Mouse (Mus musculus): ENCODE results near the gene Clasrp. TPM values are rescaled to one million over a fixed set of nuclear protein-coding genes. Genes with fewer than 3 reads are reported as not detected.

Clasrp gene
- total and polyA plus RNA-seq, 2 experiments from 2014 or later: 74.7 to 97.4 TPM

DNA sequence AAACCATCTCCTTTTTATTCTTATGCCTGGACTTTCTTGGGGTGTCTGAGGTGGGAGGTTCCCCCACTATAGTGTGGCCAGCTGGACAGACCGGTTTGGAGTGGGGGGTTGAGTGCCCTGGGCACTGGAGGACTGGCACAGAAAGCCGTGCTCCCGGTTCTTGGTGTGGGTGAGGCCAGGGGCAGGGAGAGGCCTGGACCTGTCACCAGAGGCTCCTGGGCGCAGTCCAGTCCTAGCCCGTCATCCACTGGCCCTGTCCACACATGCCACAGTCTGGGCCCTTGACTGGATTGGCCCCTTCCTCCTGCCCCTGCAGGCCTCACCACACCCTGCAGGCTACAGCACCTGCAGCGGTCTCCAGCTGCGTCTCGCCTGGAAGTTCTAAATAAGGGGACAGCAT, 23.7 kb downstream of the Clasrp start:
- Histone ChIP-seq H3K4me2 (ENCODE audit: low read depth, low read length, poor library complexity, severe bottlenecking) (no peak overlapping the region), H3K4me3 (ENCODE audit: low read depth, low read length) (no peak overlapping the region), H3K9me3 (ENCODE audit: low read length) (no peaks in the 10 kb centered on the region), H3K9ac (replicated peaks; ENCODE audit: low read length, poor library complexity, severe bottlenecking) (no peak overlapping the region), H3K36me3 (ENCODE audit: insufficient read depth, low read length) (peaks cover 50% of the 10 kb centered on the region), H3K4me1 (ENCODE audit: insufficient read depth, low read length) (peaks cover 7% of the 10 kb centered on the region; the same call in 1 of the 2 replicates), H3K27ac (ENCODE audit: low read depth, low read length) (no peak overlapping the region), H3K27me3 (ENCODE audit: insufficient read depth, low read length) (peaks cover 31% of the 10 kb centered on the region)
- 87% methylated on average over 8 of the region's 8 CpGs for WGBS
- ATAC-seq (ENCODE audit: low FRiP score) (no peak), DNase-seq (ENCODE audit: low spot score) (no peak)
- TF ChIP-seq CTCF (IDR thresholded peaks at IDR 0.05): no peak

DNA sequence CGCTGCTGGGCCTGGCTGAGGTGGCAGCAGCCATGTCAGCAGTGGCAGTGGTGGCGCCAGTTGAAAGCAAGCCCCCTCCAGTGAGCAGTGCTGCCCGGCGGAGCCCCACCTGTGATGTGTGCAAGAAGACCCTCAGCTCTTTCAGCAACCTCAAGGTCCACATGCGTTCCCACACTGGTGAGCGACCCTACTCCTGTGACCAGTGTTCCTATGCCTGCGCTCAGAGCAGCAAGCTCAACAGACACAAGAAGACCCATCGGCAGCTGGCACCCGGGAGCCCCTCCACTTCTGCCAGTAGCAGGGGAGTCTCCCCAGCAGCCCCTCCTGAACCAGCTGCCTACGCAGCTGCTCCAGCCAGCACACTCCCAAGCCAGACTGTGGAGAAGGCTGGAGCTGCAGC, 24.5 kb downstream of the Clasrp start:
- Histone ChIP-seq H3K4me1 (ENCODE audit: insufficient read depth, low read length) (peaks cover 7% of the 10 kb centered on the region; the same call in 1 of the 2 replicates), H3K27ac (ENCODE audit: low read depth, low read length) (no peak overlapping the region), H3K36me3 (ENCODE audit: insufficient read depth, low read length) (peaks cover 43% of the 10 kb centered on the region), H3K4me2 (ENCODE audit: low read depth, low read length, poor library complexity, severe bottlenecking) (no peak overlapping the region), H3K9ac (replicated peaks; ENCODE audit: low read length, poor library complexity, severe bottlenecking) (no peak overlapping the region), H3K9me3 (ENCODE audit: low read length) (no peaks in the 10 kb centered on the region), H3K27me3 (ENCODE audit: insufficient read depth, low read length) (peaks cover 31% of the 10 kb centered on the region), H3K4me3 (ENCODE audit: low read depth, low read length) (no peak overlapping the region)
- WGBS: 86% methylated on average over 10 of the region's 10 CpGs
- no peak for TF ChIP-seq CTCF (IDR thresholded peaks at IDR 0.05)
- no peak for DNase-seq (ENCODE audit: low spot score)
- ATAC-seq (ENCODE audit: low FRiP score): no peak

DNA sequence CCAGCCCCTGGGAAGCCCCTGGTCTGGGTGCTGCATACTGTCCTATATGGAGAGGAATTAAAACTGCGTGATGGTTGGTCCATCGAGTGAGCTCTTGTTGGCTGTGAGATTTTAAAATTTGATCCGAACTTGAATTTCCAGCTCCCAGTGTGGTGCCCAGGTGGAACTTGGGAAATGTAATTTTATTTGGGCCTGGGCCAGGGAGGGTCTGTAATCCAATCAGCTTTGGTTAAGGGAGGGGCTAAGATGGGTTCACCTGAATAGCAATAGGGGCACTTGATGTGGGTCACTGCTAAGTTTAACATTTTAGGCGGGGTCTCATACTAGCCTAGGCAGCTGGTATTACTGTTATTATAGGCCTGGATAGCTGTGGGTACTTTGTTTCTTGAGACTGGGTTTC, 25.9 kb downstream of the Clasrp start:
- 67% methylated on average over 4 of the region's 4 CpGs for WGBS
- Histone ChIP-seq H3K4me2 (ENCODE audit: low read depth, low read length, poor library complexity, severe bottlenecking) (no peak overlapping the region), H3K36me3 (ENCODE audit: insufficient read depth, low read length) (peaks cover 30% of the 10 kb centered on the region), H3K27ac (ENCODE audit: low read depth, low read length) (no peak overlapping the region), H3K4me3 (ENCODE audit: low read depth, low read length) (no peak overlapping the region), H3K27me3 (ENCODE audit: insufficient read depth, low read length) (peaks cover 31% of the 10 kb centered on the region), H3K4me1 (ENCODE audit: insufficient read depth, low read length) (peaks cover 7% of the 10 kb centered on the region; the same call in 1 of the 2 replicates), H3K9ac (replicated peaks; ENCODE audit: low read length, poor library complexity, severe bottlenecking) (no peak overlapping the region), H3K9me3 (ENCODE audit: low read length) (no peaks in the 10 kb centered on the region)
- DNase-seq (ENCODE audit: low spot score): no peak
- no peak for TF ChIP-seq CTCF (IDR thresholded peaks at IDR 0.05)
- no peak for ATAC-seq (ENCODE audit: low FRiP score)

DNA sequence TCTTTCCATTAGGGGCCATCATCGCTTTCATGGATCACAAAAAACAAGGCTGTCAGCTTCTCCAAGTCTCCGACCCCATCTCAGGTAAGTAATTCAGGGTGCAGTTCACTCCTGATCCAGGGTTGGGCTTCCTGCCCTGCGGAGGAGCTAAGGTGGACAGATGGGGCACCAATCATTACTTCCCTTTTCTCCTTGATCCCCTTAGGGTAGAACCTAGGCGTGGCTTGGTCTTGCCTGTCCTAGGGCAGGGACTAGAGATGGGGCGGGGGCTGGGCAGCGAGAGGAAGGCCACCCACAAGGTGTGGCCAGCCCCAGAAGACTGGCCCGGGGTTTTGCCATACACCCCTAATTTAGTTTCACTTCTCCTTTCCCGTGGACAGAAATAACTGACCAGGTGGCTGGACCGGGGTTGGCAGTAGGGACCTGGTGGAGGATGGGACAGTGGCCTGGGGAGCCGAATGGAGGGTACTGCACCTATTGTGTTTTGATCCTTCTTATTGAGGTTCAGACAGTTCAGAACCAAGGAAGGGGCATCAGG, 26.3 kb downstream of the Clasrp start:
- no peak overlapping the region for H3K9ac ChIP-seq (replicated peaks; ENCODE audit: low read length, poor library complexity, severe bottlenecking)
- 27% methylated on average over 10 of the region's 10 CpGs for WGBS
- no peaks in the 10 kb centered on the region for H3K9me3 ChIP-seq (ENCODE audit: low read length)
- H3K36me3 ChIP-seq (ENCODE audit: insufficient read depth, low read length): peaks cover 27% of the 10 kb centered on the region
- DNase-seq (ENCODE audit: low spot score) (no peak), ATAC-seq (ENCODE audit: low FRiP score) (no peak)
- H3K4me1 ChIP-seq (ENCODE audit: insufficient read depth, low read length): peaks cover 7% of the 10 kb centered on the region; the same call in 1 of the 2 replicates
- H3K27me3 ChIP-seq (ENCODE audit: insufficient read depth, low read length): peaks cover 31% of the 10 kb centered on the region
- TF ChIP-seq CTCF (IDR thresholded peaks at IDR 0.05): no peak
- no peak overlapping the region for H3K27ac ChIP-seq (ENCODE audit: low read depth, low read length)
- peak overlapping the region; percentile 32; the same call in 1 of the 2 replicates for H3K4me3 ChIP-seq (ENCODE audit: low read depth, low read length)
- no peak overlapping the region for H3K4me2 ChIP-seq (ENCODE audit: low read depth, low read length, poor library complexity, severe bottlenecking)

DNA sequence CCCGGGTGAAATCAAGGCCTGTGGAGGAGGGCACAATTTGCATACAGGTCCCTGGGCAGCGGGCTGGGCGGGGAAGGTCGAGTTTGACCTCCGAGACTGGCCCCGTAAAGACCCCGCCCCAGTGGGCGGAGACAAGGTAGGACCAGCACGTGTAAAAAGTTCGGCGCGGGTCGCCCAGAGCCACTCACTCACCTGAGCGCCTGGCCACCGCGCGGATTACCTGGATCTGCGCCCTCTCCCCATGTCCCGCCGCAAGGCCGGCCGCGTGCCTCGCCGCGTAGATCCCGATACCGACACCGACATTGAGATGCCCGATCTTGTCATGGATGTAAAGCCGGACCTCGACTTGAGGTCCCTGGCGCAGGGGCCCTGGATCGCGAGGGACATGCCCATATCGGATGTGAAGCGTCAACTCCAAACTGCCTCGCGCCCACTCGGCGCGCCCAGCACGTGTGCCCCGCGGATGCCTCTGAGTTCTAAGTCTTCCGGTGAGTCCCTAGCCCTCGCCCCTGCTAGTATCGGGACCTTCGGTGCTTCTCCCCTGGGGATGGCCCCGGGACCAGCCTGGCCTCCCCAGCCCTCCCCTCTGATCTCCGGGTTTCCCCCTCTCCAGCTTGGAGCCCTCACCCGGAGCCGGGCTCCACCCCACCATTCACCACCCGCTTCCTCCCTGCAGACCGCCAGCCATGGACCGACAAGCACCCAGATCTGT, 27.0 kb downstream of the Clasrp start, which contains the start of the genes Zfp296 and Gemin7:
Zfp296 (plus strand) TSS at position 147 of the 712 bp plus-strand sequence.
Gemin7 (minus strand) TSS at position 455 of the 712 bp plus-strand sequence.
- no peaks in the 10 kb centered on the region for H3K9me3 ChIP-seq (ENCODE audit: low read length)
- H3K27me3 ChIP-seq (ENCODE audit: insufficient read depth, low read length): peaks cover 31% of the 10 kb centered on the region
- H3K4me1 ChIP-seq (ENCODE audit: insufficient read depth, low read length): peaks cover 9% of the 10 kb centered on the region
- peak within 1 kb of the TSS; percentile 39; the same call in 1 of the 2 replicates for H3K9ac ChIP-seq (replicated peaks; ENCODE audit: low read length, poor library complexity, severe bottlenecking)
- WGBS: under 1% methylated on average over 55 of the region's 56 CpGs
- H3K4me3 ChIP-seq (ENCODE audit: low read depth, low read length): peak within 1 kb of the TSS; percentile 32
- peak within 1 kb of the TSS; percentile 60 for H3K4me2 ChIP-seq (ENCODE audit: low read depth, low read length, poor library complexity, severe bottlenecking)
- peaks cover 24% of the 10 kb centered on the region for H3K36me3 ChIP-seq (ENCODE audit: insufficient read depth, low read length)
- H3K27ac ChIP-seq (ENCODE audit: low read depth, low read length): no peak within 1 kb of the TSS
- no peak for ATAC-seq (ENCODE audit: low FRiP score)
- no peak for TF ChIP-seq CTCF (IDR thresholded peaks at IDR 0.05)
- DNase-seq (ENCODE audit: low spot score): no peak

DNA sequence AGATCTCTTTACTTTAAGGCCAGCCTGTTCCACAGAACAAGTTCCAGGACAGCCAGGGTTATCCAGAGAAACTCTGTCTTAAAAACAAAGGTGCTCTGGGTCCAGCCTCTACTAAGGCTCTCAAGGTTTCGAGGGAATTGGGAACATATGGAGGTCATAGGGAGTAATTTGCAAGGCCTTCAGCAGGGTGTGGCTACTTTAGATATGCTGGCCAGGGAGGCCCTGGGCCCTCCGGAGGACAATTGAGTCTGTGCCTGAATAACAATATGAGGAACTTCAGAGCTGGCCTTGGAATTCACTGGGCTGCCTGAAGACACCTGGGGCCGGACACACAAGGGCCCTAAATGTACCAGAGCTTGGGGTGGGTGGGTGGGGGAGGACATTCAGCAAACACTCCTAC, 28.7 kb downstream of the Clasrp start:
- no peak for DNase-seq (ENCODE audit: low spot score)
- peaks cover 12% of the 10 kb centered on the region for H3K4me1 ChIP-seq (ENCODE audit: insufficient read depth, low read length)
- ATAC-seq (ENCODE audit: low FRiP score): no peak
- H3K27ac ChIP-seq (ENCODE audit: low read depth, low read length): no peak overlapping the region
- no peaks in the 10 kb centered on the region for H3K9me3 ChIP-seq (ENCODE audit: low read length)
- peaks cover 31% of the 10 kb centered on the region for H3K27me3 ChIP-seq (ENCODE audit: insufficient read depth, low read length)
- H3K36me3 ChIP-seq (ENCODE audit: insufficient read depth, low read length): peaks cover 11% of the 10 kb centered on the region; the same call in 1 of the 2 replicates
- 59% methylated on average over 3 of the region's 3 CpGs for WGBS
- no peak overlapping the region for H3K4me3 ChIP-seq (ENCODE audit: low read depth, low read length)
- H3K4me2 ChIP-seq (ENCODE audit: low read depth, low read length, poor library complexity, severe bottlenecking): no peak overlapping the region
- H3K9ac ChIP-seq (replicated peaks; ENCODE audit: low read length, poor library complexity, severe bottlenecking): no peak overlapping the region
- TF ChIP-seq CTCF (IDR thresholded peaks at IDR 0.05): no peak

All from midbrain, postnatal 0 days (tissue).